Mouse (Mus musculus): ENCODE measurements around the gene Fxyd7. TPM values are rescaled to one million over a fixed set of nuclear protein-coding genes. Genes with fewer than 3 reads are reported as not detected.
A peak's percentile ranks its signal among the peaks of the same experiment; 100 is the strongest.

Gene Fxyd7
- total RNA-seq, 2 experiments from 2014 or later, result 376 to 407 TPM

- DNase-seq (ENCODE audit: low spot score in 2 of 2), result no peak
These were observed 34.0 kb downstream of the Fxyd7 start for GRCm38 (mm10) chr7:31017104-31017901.

- no peak for DNase-seq (ENCODE audit: low spot score in 2 of 2)
These were observed 38.3 kb downstream of the Fxyd7 start for GRCm38 (mm10) chr7:31012971-31013370.

GRCm38 (mm10) chr7:31008889-31009288 lies 42.4 kb downstream of the Fxyd7 start:
- no peak for DNase-seq (ENCODE audit: low spot score in 2 of 2)

- no peak for DNase-seq (ENCODE audit: low spot score in 2 of 2)
These were observed 43.1 kb downstream of the Fxyd7 start for GRCm38 (mm10) chr7:31008175-31008574.

GRCm38 (mm10) chr7:31007775-31008174 lies 43.5 kb downstream of the Fxyd7 start:
- DNase-seq (ENCODE audit: low spot score in 2 of 2), result no peak

- no peak for DNase-seq (ENCODE audit: low spot score in 2 of 2)
These were observed 48.6 kb downstream of the Fxyd7 start for GRCm38 (mm10) chr7:31002650-31003049.

GRCm38 (mm10) chr7:31000505-31001020 lies 50.7 kb downstream of the Fxyd7 start:
- peak; percentile 9 to 22 for DNase-seq (ENCODE audit: low spot score in 2 of 2)

GRCm38 (mm10) chr7:30996491-30996890 lies 54.8 kb downstream of the Fxyd7 start:
- no peak for DNase-seq (ENCODE audit: low spot score in 2 of 2)

- no peak for DNase-seq (ENCODE audit: low spot score in 2 of 2)
These were observed 57.3 kb downstream of the Fxyd7 start for GRCm38 (mm10) chr7:30993986-30994385.

Small RNAs within 50 kb of the gene (microRNA-seq; reads per million reads assigned to microRNA genes)
- 0 to 1.1 reads per million in 2 experiments for gene Mir7050

Other genes with a start within 250 kb of the Fxyd7 start
- gene Ffar2, start 227.7 kb downstream of the Fxyd7 start, total RNA-seq (2021), result under 1 TPM in 1 of 2 experiments, not detected in 1; 0.25 TPM
- not detected for gene Ffar3, start 195.3 kb downstream of the Fxyd7 start, total RNA-seq (2021)
- gene Ffar1, start 189.9 kb downstream of the Fxyd7 start, total RNA-seq (2021), result not detected
- not detected for gene Cd22, start 171.1 kb downstream of the Fxyd7 start, total RNA-seq (2021)
- gene Mag, start 136.6 kb downstream of the Fxyd7 start, total RNA-seq (2021), result 10 to 100 TPM; 25.3 to 30.7 TPM
- gene Hamp2, start 126.8 kb downstream of the Fxyd7 start, total RNA-seq (2021), result not detected
- not detected for gene Hamp, start 107.4 kb downstream of the Fxyd7 start, total RNA-seq (2021)
- gene Usf2, start 94.7 kb downstream of the Fxyd7 start, total RNA-seq (2021), result 100 to 1,000 TPM in 1 of 2 experiments, 10 to 100 TPM in 1; 94.1 to 116 TPM
- gene Lsr, start 78.0 kb downstream of the Fxyd7 start, total RNA-seq (2021), result 10 to 100 TPM; 11.8 to 15.1 TPM
- gene Fam187b, start 77.7 kb downstream of the Fxyd7 start, total RNA-seq (2021), result under 1 TPM; 0.25 to 0.96 TPM
- gene Fxyd5, start 9.0 kb downstream of the Fxyd7 start, total RNA-seq (2021), result 10 to 100 TPM; 35.9 to 36.5 TPM
- gene Fxyd1, start 5.7 kb upstream of the Fxyd7 start, total RNA-seq (2021), result 10 to 100 TPM; 67.2 to 69.2 TPM
- gene Lgi4, start 7.9 kb upstream of the Fxyd7 start, total RNA-seq (2021), result 10 to 100 TPM; 13.2 to 15.5 TPM
- gene Fxyd3, start 25.2 kb upstream of the Fxyd7 start, total RNA-seq (2021), result 1 to 10 TPM in 1 of 2 experiments, not detected in 1; 1.2 TPM
- gene Hpn, start 63.8 kb upstream of the Fxyd7 start, total RNA-seq (2021), result 1 to 10 TPM; 2.1 to 2.9 TPM
- gene Scn1b, start 75.5 kb upstream of the Fxyd7 start, total RNA-seq (2021), result 100 to 1,000 TPM; 264 to 274 TPM
- 100 to 1,000 TPM; 143 to 144 TPM for gene Gramd1a, start 104.4 kb upstream of the Fxyd7 start, total RNA-seq (2021)
- gene Scgb2b2, start 239.0 kb upstream of the Fxyd7 start, total RNA-seq (2021), result not detected
- not detected for gene Scgb1b2, start 240.4 kb upstream of the Fxyd7 start, total RNA-seq (2021)